Mouse (Mus musculus) lung, postnatal 0 days (tissue): ENCODE measurements around the gene Lekr1.

ENCODE experiments used
- CTCF ChIP-seq: IDR thresholded peaks from 2 replicates; pipeline ENCODE4 v1.5.1; 2016; ENCODE audit warnings: antibody characterized with exemption, mild to moderate bottlenecking
- EP300 ChIP-seq: IDR thresholded peaks from 2 replicates; pipeline ENCODE4 v1.6.1; 2016; ENCODE audit warnings: antibody characterized with exemption, mild to moderate bottlenecking, control low read depth

- no peak; the same call in 1 of the 2 replicates for TF ChIP-seq CTCF
- no peak for TF ChIP-seq EP300
These were observed 192.8 kb downstream of the Lekr1 start for GRCm38 (mm10) chr3:65858741-65859348.
